Mouse (Mus musculus): ENCODE measurements around the gene Slco1a5. TPM values are rescaled to one million over a fixed set of nuclear protein-coding genes. Genes with fewer than 3 reads are reported as not detected.

Gene Slco1a5
- polyA plus RNA-seq, 1 experiment from 2014 or later, result 0.29 TPM

DNA sequence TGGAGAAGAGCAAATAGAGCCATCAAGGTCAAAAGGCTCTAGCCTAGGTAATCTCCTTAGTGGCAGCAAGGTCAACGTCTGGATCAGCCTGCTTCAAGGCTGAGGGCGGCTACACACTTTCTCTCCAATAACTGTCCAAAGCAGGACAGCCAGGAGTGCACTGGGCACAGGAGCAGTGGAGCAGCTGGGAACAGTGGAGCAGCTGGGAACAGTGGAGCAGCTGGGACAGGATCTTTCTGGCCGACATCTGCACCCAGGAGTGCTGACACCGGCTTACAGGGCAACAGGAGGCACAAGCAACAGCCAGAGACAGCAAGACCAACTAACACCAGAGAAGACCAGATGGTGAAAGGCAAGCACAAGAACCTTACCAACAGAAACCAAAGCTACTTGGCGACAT lies 77.7 kb downstream of the Slco1a5 start:
- Histone ChIP-seq H3K9ac (replicated peaks; ENCODE audit: low read depth, low read length) (no peak overlapping the region), H3K4me2 (replicated peaks; ENCODE audit: low read depth, low read length) (no peak overlapping the region), H3K27ac (ENCODE audit: low read length) (no peak overlapping the region), H3K4me1 (ENCODE audit: control insufficient read depth, insufficient read depth, low read length) (no peaks in the 10 kb centered on the region), H3K36me3 (ENCODE audit: control insufficient read depth, insufficient read depth, low read length) (no peaks in the 10 kb centered on the region), H3K4me3 (ENCODE audit: low read depth, low read length) (no peak overlapping the region), H3K9me3 (ENCODE audit: control insufficient read depth, low read depth, low read length) (no peaks in the 10 kb centered on the region), H3K27me3 (ENCODE audit: control insufficient read depth, insufficient read depth, low read length) (no peaks in the 10 kb centered on the region)
- ATAC-seq (ENCODE audit: insufficient number of reproducible peaks, insufficient read depth, low FRiP score, low read depth), result no peak
- WGBS, result 83% methylated on average over 5 of the region's 5 CpGs

DNA sequence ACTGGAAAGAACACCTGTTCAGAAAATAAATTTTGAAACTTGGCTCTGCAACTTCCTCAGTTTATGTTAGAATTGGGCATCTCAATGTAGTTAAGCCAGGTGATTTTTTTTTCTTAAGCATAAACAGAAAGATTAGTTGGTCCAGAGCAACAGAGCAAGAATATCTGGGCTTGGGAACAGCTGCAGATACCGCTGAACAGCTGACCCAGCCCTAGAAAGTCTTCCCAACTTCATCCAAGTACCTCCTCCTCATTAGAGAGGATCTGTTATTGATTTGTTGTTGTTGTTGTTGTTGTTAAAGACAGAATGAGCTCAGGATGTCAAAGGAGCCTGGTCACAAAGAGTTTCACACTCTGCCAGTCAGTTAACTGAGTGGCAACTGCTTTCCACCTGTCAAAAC lies 83.3 kb downstream of the Slco1a5 start:
- H3K9ac ChIP-seq (replicated peaks; ENCODE audit: low read depth, low read length), result no peak overlapping the region
- no peaks in the 10 kb centered on the region for H3K36me3 ChIP-seq (ENCODE audit: control insufficient read depth, insufficient read depth, low read length)
- ATAC-seq (ENCODE audit: insufficient number of reproducible peaks, insufficient read depth, low FRiP score, low read depth), result no peak
- no peak overlapping the region for H3K27ac ChIP-seq (ENCODE audit: low read length)
- no peaks in the 10 kb centered on the region for H3K9me3 ChIP-seq (ENCODE audit: control insufficient read depth, low read depth, low read length)
- H3K4me3 ChIP-seq (ENCODE audit: low read depth, low read length), result no peak overlapping the region
- WGBS, result 42% methylated on average over 1 of the region's 1 CpGs
- H3K4me1 ChIP-seq (ENCODE audit: control insufficient read depth, insufficient read depth, low read length), result no peaks in the 10 kb centered on the region
- H3K27me3 ChIP-seq (ENCODE audit: control insufficient read depth, insufficient read depth, low read length), result no peaks in the 10 kb centered on the region
- no peak overlapping the region for H3K4me2 ChIP-seq (replicated peaks; ENCODE audit: low read depth, low read length)

DNA sequence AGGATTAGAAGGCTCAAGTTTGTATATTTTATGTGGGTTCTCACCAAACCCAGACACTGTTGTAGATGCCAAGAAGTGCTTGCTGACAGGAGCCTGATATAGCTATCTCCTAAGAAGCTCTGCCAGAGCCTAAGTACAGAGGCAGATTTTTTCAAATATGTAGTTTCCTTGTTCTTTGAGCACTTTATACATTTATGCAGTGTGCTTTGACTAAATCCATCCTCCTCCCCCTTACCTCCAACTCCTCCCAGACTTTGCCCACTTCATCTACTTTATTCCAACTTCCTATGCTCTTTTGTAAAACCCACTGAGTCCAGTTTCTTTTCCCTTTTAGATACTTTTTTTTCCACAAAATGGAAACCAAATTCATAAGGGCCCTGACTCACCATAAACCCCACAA lies 102.6 kb downstream of the Slco1a5 start:
- H3K4me3 ChIP-seq (ENCODE audit: low read depth, low read length), result no peak overlapping the region
- H3K27ac ChIP-seq (ENCODE audit: low read length), result no peak overlapping the region
- no peaks in the 10 kb centered on the region for H3K9me3 ChIP-seq (ENCODE audit: control insufficient read depth, low read depth, low read length)
- no peaks in the 10 kb centered on the region for H3K36me3 ChIP-seq (ENCODE audit: control insufficient read depth, insufficient read depth, low read length)
- no peak for ATAC-seq (ENCODE audit: insufficient number of reproducible peaks, insufficient read depth, low FRiP score, low read depth)
- H3K4me1 ChIP-seq (ENCODE audit: control insufficient read depth, insufficient read depth, low read length), result no peaks in the 10 kb centered on the region
- H3K4me2 ChIP-seq (replicated peaks; ENCODE audit: low read depth, low read length), result no peak overlapping the region
- H3K27me3 ChIP-seq (ENCODE audit: control insufficient read depth, insufficient read depth, low read length), result no peaks in the 10 kb centered on the region
- no peak overlapping the region for H3K9ac ChIP-seq (replicated peaks; ENCODE audit: low read depth, low read length)

DNA sequence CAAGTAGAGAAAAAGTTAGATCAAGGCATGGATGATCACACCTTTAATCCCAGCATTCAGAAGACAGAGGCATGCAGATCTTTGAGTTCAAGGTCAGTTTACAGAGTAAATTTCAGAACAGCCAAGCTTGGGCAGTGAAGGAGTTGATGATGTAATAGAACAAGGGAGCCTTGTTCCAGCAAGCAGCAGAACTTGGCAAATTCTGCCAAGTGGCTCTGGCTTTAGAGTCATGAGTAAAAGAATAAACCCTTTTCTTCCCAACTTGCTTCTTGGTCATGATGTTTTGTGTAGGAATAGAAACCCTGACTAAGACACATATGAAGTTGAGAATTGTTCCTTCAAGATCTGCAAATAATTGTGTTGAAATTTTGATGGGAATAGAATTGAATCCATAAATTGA lies 111.0 kb downstream of the Slco1a5 start:
- no peak for ATAC-seq (ENCODE audit: insufficient number of reproducible peaks, insufficient read depth, low FRiP score, low read depth)
- H3K4me3 ChIP-seq (ENCODE audit: low read depth, low read length), result no peak overlapping the region
- H3K9ac ChIP-seq (replicated peaks; ENCODE audit: low read depth, low read length), result no peak overlapping the region
- no peak overlapping the region for H3K4me2 ChIP-seq (replicated peaks; ENCODE audit: low read depth, low read length)
- H3K4me1 ChIP-seq (ENCODE audit: control insufficient read depth, insufficient read depth, low read length), result no peaks in the 10 kb centered on the region
- no peaks in the 10 kb centered on the region for H3K27me3 ChIP-seq (ENCODE audit: control insufficient read depth, insufficient read depth, low read length)
- H3K27ac ChIP-seq (ENCODE audit: low read length), result no peak overlapping the region
- no peaks in the 10 kb centered on the region for H3K9me3 ChIP-seq (ENCODE audit: control insufficient read depth, low read depth, low read length)
- H3K36me3 ChIP-seq (ENCODE audit: control insufficient read depth, insufficient read depth, low read length), result no peaks in the 10 kb centered on the region

DNA sequence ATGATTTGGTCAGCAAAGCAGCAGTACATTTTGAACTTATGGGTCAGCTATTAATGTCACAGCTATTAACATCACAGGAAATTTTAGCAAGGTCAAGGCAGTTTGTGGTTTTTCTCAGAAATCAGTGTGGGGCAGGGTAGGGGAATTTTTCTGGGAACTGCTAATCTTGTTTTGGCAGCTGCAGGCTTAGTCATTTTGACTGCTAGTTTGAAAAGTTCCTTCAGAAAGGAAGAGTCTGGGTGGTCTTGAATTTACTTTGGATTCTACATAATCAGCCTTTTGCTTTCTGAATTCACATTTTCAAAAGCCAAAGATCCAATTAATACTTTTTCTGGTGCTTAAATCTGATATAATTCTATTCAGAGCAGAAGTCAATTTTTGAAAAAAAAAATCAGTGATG lies 113.0 kb downstream of the Slco1a5 start:
- Histone ChIP-seq H3K27me3 (ENCODE audit: control insufficient read depth, insufficient read depth, low read length) (no peaks in the 10 kb centered on the region), H3K4me2 (replicated peaks; ENCODE audit: low read depth, low read length) (no peak overlapping the region), H3K36me3 (ENCODE audit: control insufficient read depth, insufficient read depth, low read length) (no peaks in the 10 kb centered on the region), H3K9me3 (ENCODE audit: control insufficient read depth, low read depth, low read length) (no peaks in the 10 kb centered on the region), H3K9ac (replicated peaks; ENCODE audit: low read depth, low read length) (no peak overlapping the region), H3K4me1 (ENCODE audit: control insufficient read depth, insufficient read depth, low read length) (no peaks in the 10 kb centered on the region), H3K4me3 (ENCODE audit: low read depth, low read length) (no peak overlapping the region), H3K27ac (ENCODE audit: low read length) (no peak overlapping the region)
- no peak for ATAC-seq (ENCODE audit: insufficient number of reproducible peaks, insufficient read depth, low FRiP score, low read depth)

DNA sequence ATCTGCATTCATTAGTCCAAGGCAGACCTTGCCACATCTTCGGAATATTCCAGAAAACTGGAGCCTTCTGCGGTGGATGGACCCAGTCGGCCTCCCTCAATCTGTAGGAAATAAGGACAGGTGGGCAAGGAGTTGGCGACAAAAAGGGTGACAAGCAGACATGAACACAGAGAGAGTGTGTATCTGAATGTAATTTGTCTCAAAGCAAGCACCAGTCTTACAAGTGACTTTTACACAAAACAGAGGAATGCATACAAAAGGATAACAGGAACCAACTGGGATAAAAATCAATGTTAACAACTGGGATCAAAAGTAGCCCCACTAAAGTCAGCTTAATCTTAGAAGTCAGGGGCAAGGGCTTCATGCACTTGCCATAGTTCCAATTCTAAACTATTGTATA lies 114.4 kb downstream of the Slco1a5 start, which contains the start of gene Slco1a6:
Gene Slco1a6 (minus strand): TSS at position 101 of the 400 bp plus-strand sequence.
- Histone ChIP-seq H3K9me3 (ENCODE audit: control insufficient read depth, low read depth, low read length) (no peaks in the 10 kb centered on the region), H3K4me3 (ENCODE audit: low read depth, low read length) (no peak within 1 kb of the TSS), H3K9ac (replicated peaks; ENCODE audit: low read depth, low read length) (no peak within 1 kb of the TSS), H3K27ac (ENCODE audit: low read length) (no peak within 1 kb of the TSS), H3K4me1 (ENCODE audit: control insufficient read depth, insufficient read depth, low read length) (no peaks in the 10 kb centered on the region), H3K36me3 (ENCODE audit: control insufficient read depth, insufficient read depth, low read length) (no peaks in the 10 kb centered on the region), H3K4me2 (replicated peaks; ENCODE audit: low read depth, low read length) (no peak within 1 kb of the TSS), H3K27me3 (ENCODE audit: control insufficient read depth, insufficient read depth, low read length) (no peaks in the 10 kb centered on the region)
- no peak for ATAC-seq (ENCODE audit: insufficient number of reproducible peaks, insufficient read depth, low FRiP score, low read depth)
- WGBS, result 85% methylated on average over 4 of the region's 4 CpGs

DNA sequence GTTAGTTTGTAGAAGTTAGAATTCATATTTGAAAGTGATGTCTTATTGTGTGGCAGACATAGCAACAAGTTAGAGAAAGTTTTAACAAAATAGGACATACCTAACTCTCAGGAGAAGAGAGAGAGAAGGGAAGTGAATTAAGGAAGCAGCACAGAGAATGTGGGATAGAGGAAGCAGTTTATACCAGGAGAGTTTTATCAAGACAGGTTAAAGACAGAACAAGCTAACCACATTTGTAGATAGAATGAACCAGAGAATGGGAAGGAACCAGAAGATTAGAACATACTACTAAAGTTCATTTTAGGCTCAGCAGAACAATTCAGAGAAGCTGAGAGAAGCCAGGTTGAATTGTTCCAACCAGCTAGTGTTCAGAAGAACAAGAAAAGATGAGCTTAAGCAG lies 122.3 kb downstream of the Slco1a5 start:
- H3K9ac ChIP-seq (replicated peaks; ENCODE audit: low read depth, low read length), result no peak overlapping the region
- H3K27me3 ChIP-seq (ENCODE audit: control insufficient read depth, insufficient read depth, low read length), result no peaks in the 10 kb centered on the region
- no peak overlapping the region for H3K4me3 ChIP-seq (ENCODE audit: low read depth, low read length)
- H3K4me2 ChIP-seq (replicated peaks; ENCODE audit: low read depth, low read length), result no peak overlapping the region
- H3K9me3 ChIP-seq (ENCODE audit: control insufficient read depth, low read depth, low read length), result no peaks in the 10 kb centered on the region
- H3K36me3 ChIP-seq (ENCODE audit: control insufficient read depth, insufficient read depth, low read length), result no peaks in the 10 kb centered on the region
- H3K4me1 ChIP-seq (ENCODE audit: control insufficient read depth, insufficient read depth, low read length), result no peaks in the 10 kb centered on the region
- H3K27ac ChIP-seq (ENCODE audit: low read length), result no peak overlapping the region
- ATAC-seq (ENCODE audit: insufficient number of reproducible peaks, insufficient read depth, low FRiP score, low read depth), result no peak

DNA sequence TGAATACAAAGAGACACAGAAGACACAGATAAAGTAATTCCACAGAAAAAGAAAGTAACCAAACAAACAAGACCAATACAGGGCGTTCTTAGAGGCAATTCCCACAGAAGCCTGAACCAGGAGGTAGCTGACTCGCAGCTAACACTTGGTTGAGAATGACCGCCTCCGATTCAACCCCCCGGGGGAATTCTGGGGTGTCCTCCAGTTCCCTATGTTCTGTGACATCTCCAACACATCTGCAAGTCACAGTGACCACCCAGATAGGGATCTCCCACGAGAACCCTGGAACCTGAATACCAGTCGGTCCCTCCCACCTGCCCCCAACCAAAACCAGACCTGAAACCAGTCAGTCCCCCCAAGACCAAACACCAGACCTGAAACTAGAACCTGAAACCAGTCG lies 128.5 kb downstream of the Slco1a5 start:
- H3K27ac ChIP-seq (ENCODE audit: low read length), result no peak overlapping the region
- no peak for ATAC-seq (ENCODE audit: insufficient number of reproducible peaks, insufficient read depth, low FRiP score, low read depth)

DNA sequence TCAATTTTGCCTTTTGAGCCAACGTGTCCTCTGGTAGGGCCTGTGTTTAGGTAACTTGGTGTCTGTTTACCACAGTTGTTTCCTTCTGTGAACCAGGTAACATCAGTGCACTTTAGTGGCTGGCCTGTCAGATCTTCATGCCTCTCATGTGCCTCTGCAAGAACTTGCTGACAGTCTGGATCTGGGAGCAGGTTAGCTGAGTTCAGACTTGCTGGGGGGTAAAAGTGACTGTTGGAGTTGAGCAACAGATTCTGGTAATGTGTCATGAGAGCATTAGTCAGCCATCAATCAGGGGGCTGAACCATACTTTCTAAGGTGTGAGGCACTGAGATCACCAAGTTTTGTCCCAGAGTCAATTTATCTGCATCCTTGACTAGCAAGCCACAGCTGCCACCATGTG lies 130.8 kb downstream of the Slco1a5 start:
- ATAC-seq (ENCODE audit: insufficient number of reproducible peaks, insufficient read depth, low FRiP score, low read depth), result no peak
- Histone ChIP-seq H3K4me3 (ENCODE audit: low read depth, low read length) (no peak overlapping the region), H3K27me3 (ENCODE audit: control insufficient read depth, insufficient read depth, low read length) (no peaks in the 10 kb centered on the region), H3K4me2 (replicated peaks; ENCODE audit: low read depth, low read length) (no peak overlapping the region), H3K36me3 (ENCODE audit: control insufficient read depth, insufficient read depth, low read length) (no peaks in the 10 kb centered on the region), H3K27ac (ENCODE audit: low read length) (no peak overlapping the region), H3K9ac (replicated peaks; ENCODE audit: low read depth, low read length) (no peak overlapping the region), H3K4me1 (ENCODE audit: control insufficient read depth, insufficient read depth, low read length) (no peaks in the 10 kb centered on the region), H3K9me3 (ENCODE audit: control insufficient read depth, low read depth, low read length) (no peaks in the 10 kb centered on the region)
- 54% methylated on average over 1 of the region's 1 CpGs for WGBS

More for the DNA sequence above, 128.5 kb downstream of the Slco1a5 start:
- H3K9me3 ChIP-seq (ENCODE audit: control insufficient read depth, low read depth, low read length), result no peaks in the 10 kb centered on the region
- H3K4me1 ChIP-seq (ENCODE audit: control insufficient read depth, insufficient read depth, low read length), result no peaks in the 10 kb centered on the region
- no peak overlapping the region for H3K4me2 ChIP-seq (replicated peaks; ENCODE audit: low read depth, low read length)
- H3K9ac ChIP-seq (replicated peaks; ENCODE audit: low read depth, low read length), result no peak overlapping the region
- H3K27me3 ChIP-seq (ENCODE audit: control insufficient read depth, insufficient read depth, low read length), result no peaks in the 10 kb centered on the region
- no peaks in the 10 kb centered on the region for H3K36me3 ChIP-seq (ENCODE audit: control insufficient read depth, insufficient read depth, low read length)
- no peak overlapping the region for H3K4me3 ChIP-seq (ENCODE audit: low read depth, low read length)
- 83% methylated on average over 8 of the region's 8 CpGs for WGBS

Measured in stomach, embryonic 14.5 days (tissue).